Mouse (Mus musculus) right cerebral cortex, postnatal 25 days (tissue): ENCODE measurements around the gene Tubg1.
A peak's percentile ranks its signal among the peaks of the same experiment; 100 is the strongest.

Experiments
- DNase-seq: peaks from one replicate; pipeline ENCODE4 v3.0.0; 2022

Gene Tubg1

DNA sequence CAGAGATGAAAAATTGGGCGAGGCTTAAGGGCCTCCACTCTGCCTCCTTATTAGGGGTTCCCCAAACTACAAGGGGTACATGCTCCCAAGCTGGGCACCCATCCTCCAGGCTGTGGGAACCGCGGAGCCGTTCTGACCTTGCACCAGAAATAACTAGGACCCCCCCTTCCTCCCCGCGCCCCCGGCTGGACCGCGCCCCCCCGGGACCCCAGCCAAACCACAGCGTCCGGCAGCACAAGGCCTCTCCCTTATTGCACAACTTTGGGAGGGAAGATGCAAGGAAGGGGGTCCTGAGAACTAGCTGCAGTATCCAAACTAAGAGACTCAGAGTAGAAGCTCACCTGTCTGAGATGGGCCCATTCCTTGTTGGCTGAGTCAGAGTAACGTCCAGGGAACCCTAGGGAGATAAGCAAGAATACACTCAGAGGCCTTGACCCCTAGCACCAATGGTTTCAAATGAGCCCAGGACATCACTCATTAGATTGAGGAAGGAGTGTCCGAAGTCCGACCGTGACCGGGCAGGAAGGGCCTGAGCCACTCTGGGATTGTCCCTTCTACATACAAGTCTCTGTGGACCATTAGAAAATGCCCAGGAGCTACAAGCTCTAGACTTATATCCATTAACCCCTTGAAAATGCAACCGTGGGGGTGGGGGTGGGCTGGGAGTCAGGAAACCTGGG lies 48.7 kb downstream of the Tubg1 start:
- DNase-seq, result no peak

DNA sequence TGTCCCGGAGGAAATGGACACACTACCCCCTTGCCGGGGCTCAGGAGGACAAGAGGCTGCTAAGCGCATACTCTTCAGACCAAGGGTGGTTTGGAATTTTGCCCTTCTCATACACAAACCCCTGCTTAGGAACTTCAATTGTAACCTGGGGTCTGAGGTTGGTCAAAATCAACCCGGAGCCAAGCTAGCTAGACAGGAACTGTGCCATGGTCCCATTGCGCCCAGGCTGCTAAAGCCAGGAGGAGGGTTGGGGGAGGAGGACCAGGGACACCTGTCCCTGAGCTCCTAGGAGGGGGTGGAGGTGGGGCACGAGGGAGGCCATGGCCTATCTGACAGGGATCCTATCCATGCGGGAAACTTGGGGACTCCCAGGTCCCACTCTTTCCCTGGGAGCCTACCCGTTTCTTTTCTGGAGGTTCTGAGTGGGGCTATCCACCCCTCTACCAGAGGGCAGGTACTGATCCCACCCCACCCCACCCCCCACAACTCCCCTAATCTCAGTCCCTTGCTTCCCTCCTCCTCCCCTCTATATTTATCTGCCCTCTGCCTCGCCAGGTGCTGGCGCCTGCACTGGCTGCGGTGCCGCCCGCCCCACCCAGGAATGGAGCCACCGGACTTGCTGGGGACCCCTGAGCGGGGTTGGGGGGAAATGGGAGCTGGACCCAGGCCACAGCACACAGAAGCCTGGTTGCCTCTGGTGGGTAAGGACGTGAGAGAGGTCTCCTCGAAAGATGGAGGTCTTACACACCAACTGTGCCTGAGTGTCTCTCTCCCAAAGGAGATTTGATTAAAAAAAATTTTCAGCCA lies 49.8 kb downstream of the Tubg1 start:
- no peak for DNase-seq

DNA sequence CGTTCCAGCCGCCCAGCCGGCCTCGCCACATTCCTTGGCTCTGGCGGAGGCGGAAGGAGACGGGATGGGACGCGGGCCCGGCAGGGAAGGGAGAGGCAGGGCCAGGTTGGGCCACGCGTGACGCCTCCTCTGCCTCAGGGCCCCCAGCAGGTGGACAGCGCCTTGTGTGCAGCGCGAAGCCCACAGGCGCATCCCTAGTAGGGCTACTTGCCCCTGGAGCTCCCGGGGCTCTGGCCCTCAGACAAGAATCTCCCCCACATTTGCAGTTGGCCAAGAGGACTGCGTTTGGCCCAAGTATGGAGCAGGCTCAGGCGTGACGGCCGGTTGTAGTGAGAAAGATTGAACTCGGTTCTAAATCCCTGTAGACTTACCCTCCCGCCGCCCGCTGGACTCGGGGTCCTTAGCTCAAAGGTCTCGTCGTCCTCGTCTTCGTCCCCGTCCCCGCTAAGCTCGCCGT lies 50.6 kb downstream of the Tubg1 start, which contains the start of gene Cntnap1:
Gene Cntnap1, plus strand, starts transcription at position 170 of the 457 bp plus-strand sequence.
- DNase-seq, result peak; percentile 47

DNA sequence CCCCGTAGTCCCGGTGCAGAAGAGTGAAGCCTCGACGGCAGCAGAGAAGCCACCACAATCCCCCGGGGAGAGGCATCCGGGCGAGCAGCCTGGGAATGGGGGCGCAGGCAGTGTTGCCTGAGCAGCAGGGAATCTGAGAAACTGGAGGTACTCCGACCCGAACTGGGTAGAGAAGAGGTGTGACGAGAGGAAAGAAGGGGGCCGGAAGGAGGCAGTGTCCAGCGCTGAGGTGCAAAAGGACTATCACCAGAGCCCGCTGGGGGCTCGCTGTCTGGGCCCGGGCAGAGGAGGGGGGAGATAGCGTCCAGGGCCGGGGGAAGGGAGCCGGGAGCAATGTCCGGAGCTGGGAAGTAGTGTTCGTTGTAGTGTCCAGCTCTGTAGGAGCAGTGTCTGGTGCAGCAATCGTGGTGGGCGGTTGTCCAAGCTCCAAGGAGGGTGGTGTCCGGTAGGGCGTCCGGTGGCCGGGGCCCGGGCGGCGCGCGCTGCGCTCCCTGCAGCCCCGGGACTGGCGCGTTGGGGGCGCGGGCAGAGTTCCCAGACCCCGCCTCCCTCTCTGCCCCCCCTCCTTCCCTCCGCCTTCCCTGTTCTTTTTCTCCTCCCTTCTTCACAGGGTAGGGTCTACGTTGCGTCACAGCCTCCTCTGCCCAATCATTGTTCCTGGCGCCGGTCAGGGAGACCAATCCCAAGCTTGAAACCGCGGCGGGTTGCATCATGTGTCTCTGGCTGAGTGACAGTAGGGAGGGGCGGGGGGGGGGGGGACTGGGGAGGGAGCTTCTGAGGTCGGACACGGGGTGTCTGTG lies 51.3 kb downstream of the Tubg1 start, which contains the start of gene Plekhh3:
Gene Plekhh3, minus strand, starts transcription at position 541 of the 800 bp plus-strand sequence.
- DNase-seq, result peak; percentile 93

DNA sequence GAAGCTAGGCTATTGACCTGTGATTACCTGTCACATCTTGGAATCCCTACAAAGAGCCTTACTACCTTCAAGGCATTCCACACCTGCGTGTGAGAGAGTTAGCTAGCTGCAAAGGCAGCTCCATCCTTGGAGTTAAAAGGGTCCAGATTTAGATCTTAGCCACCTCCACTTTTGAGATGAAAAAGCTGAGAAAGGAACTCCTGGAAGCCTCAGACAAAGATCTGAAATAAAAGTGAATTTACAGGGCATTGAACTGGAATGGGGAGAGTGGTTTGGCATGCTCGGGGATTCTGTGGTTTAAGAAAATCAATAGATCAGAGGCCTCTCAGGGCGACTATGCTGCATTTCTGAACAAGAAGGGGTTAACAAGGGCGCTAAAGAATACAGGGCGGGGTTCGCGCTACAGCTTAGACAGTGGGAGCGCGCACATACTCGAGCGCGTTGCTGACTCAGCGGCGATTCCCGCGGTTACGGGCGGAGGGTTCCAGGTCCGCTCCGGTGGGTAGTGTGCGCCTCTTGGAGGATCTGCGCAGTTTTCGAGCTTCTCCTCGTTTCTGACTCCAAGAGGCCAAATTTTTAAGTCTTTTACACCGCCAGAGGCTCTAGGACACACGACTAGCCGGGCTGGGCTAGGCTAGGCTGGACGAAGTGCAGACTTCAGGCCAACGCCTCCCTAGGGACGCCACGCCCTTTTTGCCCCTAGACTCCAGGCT lies 52.1 kb downstream of the Tubg1 start:
- DNase-seq, result peak; percentile 76

DNA sequence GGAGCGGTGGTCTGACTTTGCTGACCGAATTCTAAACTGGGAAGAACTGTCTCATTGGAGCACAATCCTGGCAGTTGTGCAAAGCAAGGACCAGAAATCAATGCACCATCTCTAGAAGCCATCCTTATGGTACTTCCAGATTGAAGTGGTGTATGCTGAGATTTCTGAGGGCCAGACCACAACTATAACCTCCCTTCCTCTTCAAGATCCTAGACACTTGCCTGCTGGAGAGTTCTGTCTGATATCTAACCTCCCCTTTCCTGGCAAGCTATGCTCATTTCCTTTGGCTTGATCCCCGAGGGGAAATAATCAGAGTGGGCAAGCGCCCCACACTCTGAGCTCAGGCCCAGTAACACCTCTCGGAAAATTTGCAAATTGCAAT lies 52.7 kb downstream of the Tubg1 start:
- DNase-seq, result no peak

DNA sequence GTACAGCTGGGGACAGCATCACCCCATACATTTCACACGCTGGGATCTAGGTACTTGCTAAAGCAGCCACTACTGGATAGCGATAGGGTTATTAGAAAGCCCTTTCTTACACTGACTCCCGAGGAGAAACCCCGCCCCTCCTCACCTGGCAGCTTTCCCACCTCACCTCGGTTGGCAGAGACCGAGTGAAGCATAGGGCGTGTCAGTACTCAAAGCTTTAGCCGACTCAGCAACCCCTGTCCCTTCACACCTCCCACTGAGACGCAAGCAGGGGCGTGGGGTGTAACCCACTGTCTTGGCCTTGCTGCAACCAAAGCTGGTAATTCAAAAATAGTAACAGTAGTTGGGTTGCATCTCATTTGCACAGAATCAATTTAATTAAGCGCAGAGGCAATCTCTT lies 53.4 kb downstream of the Tubg1 start:
- DNase-seq, result no peak

DNA sequence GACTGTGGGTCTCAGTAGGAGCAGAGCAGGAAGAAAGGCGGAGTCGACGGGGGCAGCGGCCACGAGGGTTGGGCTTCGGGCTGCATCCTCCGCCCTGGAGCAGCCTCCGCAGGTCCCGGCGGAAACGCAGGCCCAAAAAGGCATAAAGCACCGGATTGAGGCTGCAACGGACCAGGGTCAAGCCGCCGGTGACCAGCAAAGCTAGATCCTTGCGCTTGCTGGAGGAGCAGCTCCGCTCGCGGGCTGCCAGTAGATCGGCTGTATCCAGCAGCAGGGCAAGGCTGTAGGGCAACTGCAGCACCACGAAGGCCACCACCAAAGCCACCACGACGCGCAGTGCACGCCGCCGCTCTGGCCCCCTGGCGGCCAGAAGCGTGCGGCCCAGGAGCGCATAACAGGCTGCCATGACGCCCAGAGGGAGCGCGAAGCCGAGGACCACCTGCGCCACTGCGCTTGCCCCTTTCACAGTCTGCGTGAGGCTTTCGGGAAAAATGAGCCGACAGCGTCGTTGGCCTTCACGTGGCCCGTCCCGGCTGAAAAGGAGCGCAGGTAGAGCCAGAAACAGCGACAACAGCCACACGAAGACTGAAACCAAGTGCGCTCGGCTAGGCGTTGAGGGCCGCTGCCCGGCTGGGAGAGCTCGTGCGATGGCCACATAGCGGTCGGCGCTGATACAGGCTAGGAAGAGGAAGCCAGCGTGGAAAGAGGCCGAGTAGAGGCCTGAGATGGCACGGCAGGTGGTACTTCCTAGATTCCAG lies 54.1 kb downstream of the Tubg1 start:
- DNase-seq, result peak; percentile 67

DNA sequence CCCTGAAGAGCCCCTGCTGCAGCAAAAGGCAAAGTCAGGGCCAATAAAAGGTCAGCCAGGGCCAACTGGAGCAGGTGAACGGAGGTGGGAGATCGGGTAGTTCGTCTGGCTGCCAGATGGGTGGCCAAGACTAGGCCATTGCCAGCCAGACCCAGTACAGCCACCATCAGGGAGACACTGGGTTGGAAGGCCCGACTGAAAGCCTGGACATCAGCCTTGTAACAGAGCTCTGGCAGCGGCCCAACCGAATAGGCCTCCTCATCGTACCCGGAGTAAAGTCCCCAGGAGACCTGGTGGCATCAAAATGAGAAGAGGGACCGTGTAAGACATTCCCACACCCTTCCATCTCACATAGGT lies 54.6 kb downstream of the Tubg1 start:
- DNase-seq, result no peak

DNA sequence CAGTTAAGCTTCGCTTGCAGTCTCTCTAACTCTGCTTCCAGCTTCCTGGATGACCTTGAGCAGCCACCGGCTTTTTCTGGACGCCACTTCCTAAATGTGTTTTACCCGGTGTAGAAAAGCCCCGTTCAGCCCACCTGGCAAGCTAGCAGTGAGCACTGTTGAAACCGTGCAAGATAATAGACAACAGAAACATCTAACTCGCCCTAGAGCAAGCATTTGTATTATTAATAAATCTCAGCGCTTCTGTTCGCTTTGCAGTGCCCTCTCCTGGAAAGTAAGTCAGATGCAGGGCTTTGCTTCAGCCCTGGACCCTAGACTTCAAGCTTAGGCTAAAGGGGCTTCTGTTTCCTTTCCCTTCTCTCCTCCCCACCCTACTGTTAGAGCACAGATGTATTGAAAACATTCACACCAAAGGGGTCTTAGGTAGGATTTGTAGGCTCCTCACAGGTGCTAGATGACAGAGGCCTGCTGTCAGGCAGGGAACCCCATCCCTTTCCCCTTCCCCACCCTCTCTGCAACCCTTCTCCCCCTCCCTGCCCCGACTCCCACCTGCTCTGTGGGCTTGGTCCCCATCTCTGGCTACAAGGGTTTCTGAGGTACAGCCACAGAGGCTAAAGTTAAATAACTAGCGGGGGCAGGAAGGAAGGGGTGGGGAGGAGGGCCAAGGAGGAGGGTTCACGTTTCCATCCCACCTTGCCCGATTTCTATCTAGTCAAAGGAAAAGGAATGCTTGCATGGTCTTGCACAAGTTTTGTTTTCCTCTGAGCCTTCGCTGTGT lies 55.3 kb downstream of the Tubg1 start, which contains the start of gene Ccr10:
Gene Ccr10, minus strand, starts transcription at position 593 of the 778 bp plus-strand sequence.
- DNase-seq, result no peak

DNA sequence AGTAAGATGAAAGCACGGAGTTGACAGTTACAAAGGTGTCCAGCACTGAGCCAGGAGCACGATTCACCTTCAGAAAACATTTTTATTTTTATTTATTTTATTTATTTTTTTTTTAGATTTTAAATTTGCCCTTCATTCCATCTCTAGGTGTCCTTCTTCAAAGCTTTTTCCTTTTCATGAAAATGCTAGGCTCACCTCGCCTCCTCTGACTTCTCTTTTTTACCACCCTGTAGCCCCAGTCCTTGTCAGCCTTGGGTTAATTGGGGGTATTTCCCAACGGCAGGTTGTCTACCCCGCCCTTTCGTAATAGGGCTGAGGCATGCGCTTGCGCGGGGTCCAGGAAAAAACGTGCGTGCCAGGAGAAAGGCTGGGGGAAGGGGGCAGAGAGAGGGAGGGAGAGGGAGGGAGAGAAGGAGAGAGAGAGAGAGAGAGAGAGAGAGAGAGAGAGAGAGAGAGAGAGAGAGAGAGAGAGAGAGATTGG lies 55.9 kb downstream of the Tubg1 start:
- peak; percentile 46 for DNase-seq
